Mouse (Mus musculus) intestine, embryonic 15.5 days (tissue): ENCODE data around the gene Plekha4. TPM values are rescaled to one million over a fixed set of nuclear protein-coding genes. Genes with fewer than 3 reads are reported as not detected.

ENCODE experiments used
- polyA plus RNA-seq: library from polyadenylated mRNA; unstranded; fragments of >200 nt; fragmentation: Nextera tagmentation; extraction: Ambion mirVana; gene quantifications from 2 replicates; pipeline ENCODE4 v1.2.1, GENCODE M21; 2015

The Plekha4 gene
- polyA plus RNA-seq, 1 experiment from 2014 or later = 1.5 TPM

Other genes starting within 250 kb of the Plekha4 start
- not detected in 2 replicates for gene Slc6a21, start 248.8 kb upstream of the Plekha4 start, polyA plus RNA-seq
- 20.4 and 29.1 TPM in 2 replicates for gene Trpm4, start 192.6 kb upstream of the Plekha4 start, polyA plus RNA-seq
- gene Hrc, start 191.0 kb upstream of the Plekha4 start, polyA plus RNA-seq = 0.97 and 1.2 TPM in 2 replicates
- gene Ppfia3, start 159.3 kb upstream of the Plekha4 start, polyA plus RNA-seq = 5.6 and 6.9 TPM in 2 replicates
- gene Lin7b, start 155.7 kb upstream of the Plekha4 start, polyA plus RNA-seq = 1.9 and 2.4 TPM in 2 replicates
- gene Snrnp70, start 130.6 kb upstream of the Plekha4 start, polyA plus RNA-seq = 195 and 200 TPM in 2 replicates
- 0.13 and 0.19 TPM in 2 replicates for gene Kcna7, start 120.7 kb upstream of the Plekha4 start, polyA plus RNA-seq
- 1.7 and 2.1 TPM in 2 replicates for gene Ntf5, start 112.6 kb upstream of the Plekha4 start, polyA plus RNA-seq
- 0.27 and 0.52 TPM in 2 replicates for gene Lhb, start 105.5 kb upstream of the Plekha4 start, polyA plus RNA-seq
- 39.6 and 42.4 TPM in 2 replicates for gene Gys1, start 91.5 kb upstream of the Plekha4 start, polyA plus RNA-seq
- gene Ruvbl2, start 88.2 kb upstream of the Plekha4 start, polyA plus RNA-seq = 147 and 150 TPM in 2 replicates
- gene Ftl1, start 66.4 kb upstream of the Plekha4 start, polyA plus RNA-seq = 5,581 and 6,050 TPM in 2 replicates
- gene Bax, start 59.4 kb upstream of the Plekha4 start, polyA plus RNA-seq = 181 and 185 TPM in 2 replicates
- gene Tulp2, start 44.5 kb upstream of the Plekha4 start, polyA plus RNA-seq = 1.8 and 1.9 TPM in 2 replicates
- not detected in 2 replicates for gene Gm45808, start 39.5 kb upstream of the Plekha4 start, polyA plus RNA-seq
- gene Dhdh, start 37.5 kb upstream of the Plekha4 start, polyA plus RNA-seq = 2.6 and 2.7 TPM in 2 replicates
- gene Nucb1, start 15.9 kb upstream of the Plekha4 start, polyA plus RNA-seq = 209 and 229 TPM in 2 replicates
- 16.5 and 17.0 TPM in 2 replicates for gene Ppp1r15a, start 62 bp upstream of the Plekha4 start, polyA plus RNA-seq
- gene Hsd17b14, start 28.6 kb downstream of the Plekha4 start, polyA plus RNA-seq = 2.1 and 2.8 TPM in 2 replicates
- gene Bcat2, start 43.8 kb downstream of the Plekha4 start, polyA plus RNA-seq = 59.5 and 67.6 TPM in 2 replicates
- gene Fgf21, start 89.2 kb downstream of the Plekha4 start, polyA plus RNA-seq = 0.18 and 0.30 TPM in 2 replicates
- gene Fut1, start 91.0 kb downstream of the Plekha4 start, polyA plus RNA-seq = 0.38 and 0.73 TPM in 2 replicates
- 0.13 TPM in 1 of 2 replicates, not detected in the other for gene Izumo1, start 95.5 kb downstream of the Plekha4 start, polyA plus RNA-seq
- 9.8 and 9.9 TPM in 2 replicates for gene Rasip1, start 101.2 kb downstream of the Plekha4 start, polyA plus RNA-seq
- gene Mamstr, start 113.6 kb downstream of the Plekha4 start, polyA plus RNA-seq = 5.2 and 7.3 TPM in 2 replicates
- gene Fut2, start 140.1 kb downstream of the Plekha4 start, polyA plus RNA-seq = 12.2 and 12.8 TPM in 2 replicates
- 0.73 TPM in 2 replicates for gene Ntn5, start 157.7 kb downstream of the Plekha4 start, polyA plus RNA-seq
- gene Sec1, start 168.1 kb downstream of the Plekha4 start, polyA plus RNA-seq = 1.9 and 2.0 TPM in 2 replicates
- gene Car11, start 173.5 kb downstream of the Plekha4 start, polyA plus RNA-seq = 5.5 and 6.4 TPM in 2 replicates
- 3.1 and 3.4 TPM in 2 replicates for gene Dbp, start 178.8 kb downstream of the Plekha4 start, polyA plus RNA-seq
- gene Rpl18, start 189.1 kb downstream of the Plekha4 start, polyA plus RNA-seq = 1,110 and 1,134 TPM in 2 replicates
- gene Sphk2, start 191.7 kb downstream of the Plekha4 start, polyA plus RNA-seq = 38.1 and 41.6 TPM in 2 replicates
- gene Fam83e, start 194.9 kb downstream of the Plekha4 start, polyA plus RNA-seq = 19.7 and 22.4 TPM in 2 replicates
- 0.49 and 0.74 TPM in 2 replicates for gene Spaca4, start 199.5 kb downstream of the Plekha4 start, polyA plus RNA-seq